7 mouse cellular contexts compared by ENCODE assay signal in the genomic region with DNA sequence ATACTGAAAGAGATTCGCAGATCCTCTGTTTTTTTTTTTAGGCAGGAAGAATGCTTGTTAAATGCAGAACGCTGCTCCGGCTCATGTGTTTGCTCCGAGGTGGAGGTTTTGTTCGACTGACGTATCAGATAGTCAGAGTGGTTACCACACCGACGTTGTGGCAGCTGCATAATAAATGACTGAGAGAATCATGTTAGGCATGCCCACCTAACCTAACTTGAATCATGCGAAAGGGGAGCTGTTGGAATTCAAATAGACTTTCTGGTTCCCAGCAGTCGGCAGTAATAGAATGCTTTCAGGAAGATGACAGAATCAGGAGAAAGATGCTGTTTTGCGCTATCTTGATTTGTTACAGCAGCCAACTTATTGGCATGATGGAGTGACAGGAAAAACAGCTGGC.
DNase-seq lines count a peak whose midpoint lies in the region; ATAC-seq and TF ChIP-seq lines count a peak whose summit lies in the region.

No protein-coding gene starts in this region.

- ATAC-seq in lung, postnatal 0 days: no peak
- no peak for ATAC-seq in hindbrain, embryonic 12.5 days (ENCODE audit: low FRiP score)
- peak; percentile 57; the same call in 1 of the 2 replicates for ATAC-seq in limb, embryonic 14.5 days (ENCODE audit: low FRiP score, low read depth)
- ATAC-seq in stomach, embryonic 16.5 days (ENCODE audit: insufficient read depth, low FRiP score): no peak
- ATAC-seq in monocyte, adult 5-6 weeks (replicated peaks; ENCODE audit: insufficient number of reproducible peaks, low FRiP score, low TSS enrichment, poor library complexity, severe bottlenecking): no peak

- no peaks in the 10 kb centered on the region for H3K9me3 ChIP-seq in lung, postnatal 0 days (ENCODE audit: low read length)
- H3K9me3 ChIP-seq in hindbrain, embryonic 12.5 days (replicated peaks): no peaks in the 10 kb centered on the region
- no peaks in the 10 kb centered on the region for H3K9me3 ChIP-seq in limb, embryonic 14.5 days (ENCODE audit: control insufficient read depth, low read length)
- no peaks in the 10 kb centered on the region for H3K9me3 ChIP-seq in stomach, embryonic 16.5 days (replicated peaks; ENCODE audit: control insufficient read depth, low read length)

- peak overlapping the region; percentile 38 for H3K4me2 ChIP-seq in lung, postnatal 0 days (replicated peaks; ENCODE audit: low read depth, low read length)
- peak overlapping the region; percentile 45 for H3K4me2 ChIP-seq in hindbrain, embryonic 12.5 days (replicated peaks)
- peak overlapping the region; percentile 37 for H3K4me2 ChIP-seq in limb, embryonic 14.5 days (replicated peaks; ENCODE audit: low read depth, low read length, severe bottlenecking)
- peak overlapping the region; percentile 46 for H3K4me2 ChIP-seq in stomach, embryonic 16.5 days (ENCODE audit: low read depth, low read length)

- no peak for DNase-seq in lung, postnatal 0 days (ENCODE audit: low spot score)
- no peak for DNase-seq in lung, adult 18-20 months
- DNase-seq in limb, embryonic 14.5 days (ENCODE audit: low spot score): peak; percentile 28
- DNase-seq in adrenal gland, adult (ENCODE audit: inconsistent age in 2 of 2, low spot score in 1 of 2): no peak

- no peak for TF ChIP-seq CTCF in lung, postnatal 0 days (IDR thresholded peaks at IDR 0.05)

- H3K9ac ChIP-seq in lung, postnatal 0 days (replicated peaks; ENCODE audit: low read depth): no peak overlapping the region
- H3K9ac ChIP-seq in hindbrain, embryonic 12.5 days: no peak overlapping the region
- no peak overlapping the region for H3K9ac ChIP-seq in limb, embryonic 14.5 days (ENCODE audit: low read depth, low read length, severe bottlenecking)
- H3K9ac ChIP-seq in stomach, embryonic 16.5 days (ENCODE audit: low read length): no peak overlapping the region; the same call in 1 of the 2 replicates

- H3K4me3 ChIP-seq in lung, postnatal 0 days (ENCODE audit: low read depth, low read length): no peak overlapping the region; the same call in 1 of the 2 replicates
- peak overlapping the region; percentile 24 for H3K4me3 ChIP-seq in hindbrain, embryonic 12.5 days
- H3K4me3 ChIP-seq in limb, embryonic 14.5 days (replicated peaks; ENCODE audit: low read length): peak overlapping the region; percentile 19
- peak overlapping the region; percentile 27 for H3K4me3 ChIP-seq in stomach, embryonic 16.5 days (replicated peaks; ENCODE audit: low read length)

- no peak overlapping the region for H3K27ac ChIP-seq in lung, postnatal 0 days (ENCODE audit: low read length)
- H3K27ac ChIP-seq in hindbrain, embryonic 12.5 days: no peak overlapping the region
- no peak overlapping the region for H3K27ac ChIP-seq in limb, embryonic 14.5 days (replicated peaks; ENCODE audit: low read depth, low read length)
- no peak overlapping the region for H3K27ac ChIP-seq in stomach, embryonic 16.5 days (ENCODE audit: low read length)

- WGBS in lung, postnatal 0 days: 18% methylated on average over 11 of the region's 11 CpGs
- WGBS in hindbrain, embryonic 12.5 days: 24% methylated on average over 11 of the region's 11 CpGs
- 36% methylated on average over 11 of the region's 11 CpGs for WGBS in limb, embryonic 14.5 days
- WGBS in stomach, embryonic 16.5 days: 24% methylated on average over 11 of the region's 11 CpGs

- H3K36me3 ChIP-seq in lung, postnatal 0 days (ENCODE audit: insufficient read depth, low read length): no peaks in the 10 kb centered on the region
- no peaks in the 10 kb centered on the region for H3K36me3 ChIP-seq in hindbrain, embryonic 12.5 days
- no peaks in the 10 kb centered on the region for H3K36me3 ChIP-seq in limb, embryonic 14.5 days (ENCODE audit: control insufficient read depth, insufficient read depth, low read length)
- no peaks in the 10 kb centered on the region for H3K36me3 ChIP-seq in stomach, embryonic 16.5 days (ENCODE audit: control insufficient read depth, insufficient read depth, low read length)

- no peaks in the 10 kb centered on the region for H3K4me1 ChIP-seq in lung, postnatal 0 days (ENCODE audit: insufficient read depth, low read depth, low read length)
- no peaks in the 10 kb centered on the region for H3K4me1 ChIP-seq in hindbrain, embryonic 12.5 days
- no peaks in the 10 kb centered on the region for H3K4me1 ChIP-seq in limb, embryonic 14.5 days (ENCODE audit: control insufficient read depth, insufficient read depth, low read length)
- H3K4me1 ChIP-seq in stomach, embryonic 16.5 days (ENCODE audit: control insufficient read depth, insufficient read depth, low read length): no peaks in the 10 kb centered on the region

- TF ChIP-seq EP300 in lung, postnatal 0 days (IDR thresholded peaks at IDR 0.05): no peak

- H3K27me3 ChIP-seq in lung, postnatal 0 days (replicated peaks; ENCODE audit: insufficient read depth, low read length): no peaks in the 10 kb centered on the region
- H3K27me3 ChIP-seq in hindbrain, embryonic 12.5 days: no peaks in the 10 kb centered on the region
- no peaks in the 10 kb centered on the region for H3K27me3 ChIP-seq in limb, embryonic 14.5 days (ENCODE audit: control insufficient read depth, insufficient read depth, low read length)
- no peaks in the 10 kb centered on the region for H3K27me3 ChIP-seq in stomach, embryonic 16.5 days (ENCODE audit: control insufficient read depth, insufficient read depth, low read length)

- TF ChIP-seq POLR2A in limb, embryonic 14.5 days (IDR thresholded peaks at IDR 0.05; ENCODE audit: borderline replicate concordance, extremely low read depth, insufficient read depth, insufficient read length): no peak
